In the genomic region with DNA sequence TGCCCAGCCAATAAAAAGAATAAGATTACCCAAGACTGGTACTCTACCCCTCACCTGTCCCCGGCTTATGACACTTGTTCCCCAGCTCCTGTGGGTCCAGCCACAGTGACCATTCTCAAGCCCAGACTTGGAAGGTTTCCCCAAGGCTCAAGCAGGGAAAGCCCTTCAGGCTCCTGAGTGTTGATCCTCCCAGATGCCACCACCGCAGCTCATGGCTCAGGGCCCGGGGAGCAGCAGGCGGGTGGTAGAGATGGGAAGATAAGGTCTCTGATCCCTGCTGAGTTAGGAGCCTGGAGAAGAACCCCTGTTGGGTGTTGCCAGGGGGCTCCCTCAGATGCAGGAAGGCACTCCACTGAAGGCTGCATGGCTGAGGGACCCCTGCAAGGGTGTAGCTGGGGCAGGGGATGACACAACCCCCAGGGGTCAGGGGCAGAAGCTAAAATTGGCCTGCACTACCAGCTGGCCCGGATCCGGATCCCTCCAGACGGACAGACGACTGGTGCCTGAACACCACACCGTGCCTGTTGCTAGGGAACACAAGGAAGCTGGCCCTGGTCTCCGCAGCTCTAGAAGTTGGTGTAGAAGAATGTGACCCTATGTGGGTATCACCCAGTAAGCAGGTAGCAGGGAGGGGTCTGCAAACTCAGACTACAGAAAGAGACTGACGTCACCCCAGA, we compare ENCODE assay signal across 11 mouse cellular contexts. TPM values are rescaled to one million over a fixed set of nuclear protein-coding genes. Genes with fewer than 3 reads are reported as not detected.
DNase-seq lines count a peak whose midpoint lies in the region; ATAC-seq and TF ChIP-seq lines count a peak whose summit lies in the region.
"Had no signal": no experiment of that assay in that cellular context is flagged by ENCODE, and none has a peak within 500 bp of the region (broad histone marks: within the 10 kb centered on the region; RNA-seq: fewer than 3 reads in every experiment).

No protein-coding gene starts in this region.

- H3K4me2 ChIP-seq in limb, embryonic 15.5 days = no peak overlapping the region

- H3K9ac ChIP-seq in limb, embryonic 15.5 days = no peak overlapping the region
- H3K9ac ChIP-seq: forebrain, postnatal 0 days; liver, embryonic 15.5 days had no signal

- WGBS in limb, embryonic 15.5 days = 77% methylated on average over 11 of the region's 11 CpGs

- H3K9me3 ChIP-seq in limb, embryonic 15.5 days = no peaks in the 10 kb centered on the region
- H3K9me3 ChIP-seq: liver, embryonic 15.5 days had no signal

- H3K27ac ChIP-seq in left cerebral cortex, adult 2 months = no peak overlapping the region
- 0 out of 2 replicates have a peak overlapping the region, but pooled peaks have one; percentile 27 for H3K27ac ChIP-seq in limb, embryonic 15.5 days
- H3K27ac ChIP-seq: liver, embryonic 15.5 days had no signal

- peak; percentile 41 for DNase-seq in cerebellum, adult 9-10 months
- no peak for DNase-seq in left cerebral cortex, adult 2 months (ENCODE audit: extremely low spot score in 1 of 2, low spot score in 2 of 2)
- no peak for DNase-seq in left cerebral cortex, adult 9 months (ENCODE audit: low spot score in 2 of 2)
- DNase-seq in cerebellum, adult 9-11 months = peak; percentile 56
- no peak for DNase-seq in layer of hippocampus, adult 9-10 months (ENCODE audit: low spot score)
- DNase-seq: forebrain, postnatal 0 days; kidney, adult 18-20 months had no signal

- peak overlapping the region; percentile 9 for H3K4me3 ChIP-seq in left cerebral cortex, adult 2 months
- H3K4me3 ChIP-seq in limb, embryonic 15.5 days = peak overlapping the region; percentile 83; the same call in 1 of the 2 replicates
- H3K4me3 ChIP-seq: liver, embryonic 15.5 days had no signal

- intact Hi-C loops in left cerebral cortex, adult 2 months (cut with DNase I) = no loop called here

- no peak for ATAC-seq in cerebellum, adult (ENCODE audit: insufficient number of reproducible peaks, low FRiP score, low TSS enrichment)
- no peak for ATAC-seq in limb, embryonic 15.5 days (ENCODE audit: insufficient number of reproducible peaks, low FRiP score, low TSS enrichment, low read depth)
- no peak for ATAC-seq in granulocyte monocyte progenitor cell, adult 5-6 weeks (replicated peaks; ENCODE audit: poor library complexity, severe bottlenecking)
- ATAC-seq: forebrain, postnatal 0 days had no signal

- H3K4me1 ChIP-seq in limb, embryonic 15.5 days = peaks cover 25% of the 10 kb centered on the region

- no peaks in the 10 kb centered on the region for H3K27me3 ChIP-seq in limb, embryonic 15.5 days
- H3K27me3 ChIP-seq: liver, embryonic 15.5 days had no signal

- TF ChIP-seq CTCF in left cerebral cortex, adult 2 months (IDR thresholded peaks at IDR 0.05) = no peak

- peaks cover 41% of the 10 kb centered on the region for H3K36me3 ChIP-seq in limb, embryonic 15.5 days

RNA-seq across cellular contexts. Expression of a gene that starts 2.7 kb away (rescaled TPM):
- 10 to 100 TPM; 79.1 to 79.5 TPM for total RNA-seq in left cerebral cortex, adult 2 months (2021)
- 8.2 and 9.3 TPM in 2 replicates for polyA plus RNA-seq in limb, embryonic 15.5 days (2015; fragmentation: Nextera tagmentation; extraction: Ambion mirVana)
- 9.1 and 10.8 TPM in 2 replicates for total RNA-seq in granulocyte monocyte progenitor cell, adult 5-6 weeks (2014; fragmentation: Nextera tagmentation)
- total RNA-seq in granulocyte monocyte progenitor cell, adult 5-6 weeks (2017) = 2.5 and 3.8 TPM in 2 replicates

RNA-seq across cellular contexts. Expression of a gene that starts 7.2 kb away (rescaled TPM):
- under 1 TPM; 0.26 to 0.36 TPM for total RNA-seq in left cerebral cortex, adult 2 months (2021)
- 1.4 and 1.6 TPM in 2 replicates for polyA plus RNA-seq in limb, embryonic 15.5 days (2015; fragmentation: Nextera tagmentation; extraction: Ambion mirVana)
- 1.0 and 2.5 TPM in 2 replicates for total RNA-seq in granulocyte monocyte progenitor cell, adult 5-6 weeks (2014; fragmentation: Nextera tagmentation)
- total RNA-seq in granulocyte monocyte progenitor cell, adult 5-6 weeks (2017) = 0.95 TPM in 1 of 2 replicates, not detected in the other

RNA-seq across cellular contexts. Expression of a gene that starts 51.4 kb away (rescaled TPM):
- not detected for total RNA-seq in left cerebral cortex, adult 2 months (2021)
- polyA plus RNA-seq in limb, embryonic 15.5 days (2015; fragmentation: Nextera tagmentation; extraction: Ambion mirVana) = 139 and 815 TPM in 2 replicates
- total RNA-seq in granulocyte monocyte progenitor cell, adult 5-6 weeks (2014; fragmentation: Nextera tagmentation) = 0.85 TPM in 1 of 2 replicates, not detected in the other
- 1.5 and 3.0 TPM in 2 replicates for total RNA-seq in granulocyte monocyte progenitor cell, adult 5-6 weeks (2017)
- polyA plus RNA-seq: forebrain, postnatal 0 days had no signal

RNA-seq across cellular contexts. Expression of a gene that starts 52.1 kb away (rescaled TPM):
- 1 to 10 TPM; 2.4 to 4.1 TPM for total RNA-seq in left cerebral cortex, adult 2 months (2021)
- 37.5 and 37.6 TPM in 2 replicates for polyA plus RNA-seq in limb, embryonic 15.5 days (2015; fragmentation: Nextera tagmentation; extraction: Ambion mirVana)
- total RNA-seq in granulocyte monocyte progenitor cell, adult 5-6 weeks (2014; fragmentation: Nextera tagmentation) = not detected in 2 replicates
- not detected in 2 replicates for total RNA-seq in granulocyte monocyte progenitor cell, adult 5-6 weeks (2017)

RNA-seq across cellular contexts. Expression of a gene that starts 52.2 kb away (rescaled TPM):
- 1 to 10 TPM; 6.7 to 7.9 TPM for total RNA-seq in left cerebral cortex, adult 2 months (2021)
- polyA plus RNA-seq in limb, embryonic 15.5 days (2015; fragmentation: Nextera tagmentation; extraction: Ambion mirVana) = 1.8 and 2.0 TPM in 2 replicates
- 3.1 and 4.5 TPM in 2 replicates for total RNA-seq in granulocyte monocyte progenitor cell, adult 5-6 weeks (2014; fragmentation: Nextera tagmentation)
- 0.60 and 1.0 TPM in 2 replicates for total RNA-seq in granulocyte monocyte progenitor cell, adult 5-6 weeks (2017)

Comparison
In these comparisons a context has a peak if more than half of its experiments do, and no peak if none do; other contexts are left out.
1. DNase-seq: peak in cerebellum, adult 9-10 months (single experiment) and cerebellum, adult 9-11 months (single experiment); none in left cerebral cortex, adult 2 months (0 of 2), left cerebral cortex, adult 9 months (0 of 2) and layer of hippocampus, adult 9-10 months (single experiment).
2. RNA of a gene that starts 2.7 kb away (total RNA-seq): 79.1 to 79.5 TPM in left cerebral cortex, adult 2 months; 2.5 to 10.8 TPM in granulocyte monocyte progenitor cell, adult 5-6 weeks; every median in the first group is over 4 times any median in the second.